Mouse (Mus musculus) gonadal fat pad, adult 2 months (tissue): ENCODE results near the gene Armc12. TPM values are rescaled to one million over a fixed set of nuclear protein-coding genes. Genes with fewer than 3 reads are reported as not detected.

Source experiments
- DNase-seq: peaks from one replicate; pipeline ENCODE4 v3.0.0-alpha.2; 2012; ENCODE audit warnings: low read depth
- polyA plus RNA-seq: library from polyadenylated mRNA; depleted of rRNA; stranded (reverse); fragments of >200 nt; gene quantifications from 2 replicates; pipeline ENCODE4 v1.2.3, GENCODE M21; 2012; rRNA removed

Gene Armc12
- 2.2 and 2.4 TPM in 2 replicates for polyA plus RNA-seq

- DNase-seq: no peak
Measured at GRCm38 (mm10) chr17:28530506-28530905, at the start of gene Armc12. Armc12 (plus strand) TSS chr17:28530806.

- DNase-seq: no peak
Measured at GRCm38 (mm10) chr17:28484704-28485445, 45.7 kb upstream of the Armc12 start.

- DNase-seq: no peak
Measured at GRCm38 (mm10) chr17:28485446-28485948, 45.1 kb upstream of the Armc12 start.

GRCm38 (mm10) chr17:28485977-28486400 lies 44.6 kb upstream of the Armc12 start:
- no peak for DNase-seq

- DNase-seq: no peak
Measured at GRCm38 (mm10) chr17:28486720-28487119, 43.9 kb upstream of the Armc12 start.

- DNase-seq: peak; percentile 79
Measured at GRCm38 (mm10) chr17:28487584-28488257, 42.9 kb upstream of the Armc12 start.

- DNase-seq: no peak
Measured at GRCm38 (mm10) chr17:28488258-28489013, 42.2 kb upstream of the Armc12 start.

GRCm38 (mm10) chr17:28491035-28491770 lies 39.4 kb upstream of the Armc12 start:
- DNase-seq: peak; percentile 92

- no peak for DNase-seq
Measured at GRCm38 (mm10) chr17:28495832-28496231, 34.8 kb upstream of the Armc12 start.

GRCm38 (mm10) chr17:28499190-28499589 lies 31.4 kb upstream of the Armc12 start:
- DNase-seq: no peak

- no peak for DNase-seq
Measured at GRCm38 (mm10) chr17:28500465-28500864, 30.1 kb upstream of the Armc12 start.

GRCm38 (mm10) chr17:28502196-28502821 lies 28.3 kb upstream of the Armc12 start:
- no peak for DNase-seq

GRCm38 (mm10) chr17:28504182-28504581 lies 26.4 kb upstream of the Armc12 start:
- DNase-seq: no peak

GRCm38 (mm10) chr17:28505591-28505990 lies 25.0 kb upstream of the Armc12 start:
- DNase-seq: no peak

- DNase-seq: no peak
Measured at GRCm38 (mm10) chr17:28506895-28507294, 23.7 kb upstream of the Armc12 start.

- no peak for DNase-seq
Measured at GRCm38 (mm10) chr17:28507496-28507895, 23.1 kb upstream of the Armc12 start.

- no peak for DNase-seq
Measured at GRCm38 (mm10) chr17:28510445-28511342, 19.9 kb upstream of the Armc12 start.

- DNase-seq: no peak
Measured at GRCm38 (mm10) chr17:28511616-28512541, 18.7 kb upstream of the Armc12 start.

GRCm38 (mm10) chr17:28512696-28513095 lies 17.9 kb upstream of the Armc12 start:
- DNase-seq: peak; percentile 64
